Mouse (Mus musculus) WW6 (cell line): ENCODE results near the gene Rcor1.

ENCODE experiments used
- DNase-seq: peaks from one replicate; pipeline ENCODE4 v3.0.0-alpha.2; 2013; ENCODE audit warnings: low read depth, low spot score

The Rcor1 gene

DNA sequence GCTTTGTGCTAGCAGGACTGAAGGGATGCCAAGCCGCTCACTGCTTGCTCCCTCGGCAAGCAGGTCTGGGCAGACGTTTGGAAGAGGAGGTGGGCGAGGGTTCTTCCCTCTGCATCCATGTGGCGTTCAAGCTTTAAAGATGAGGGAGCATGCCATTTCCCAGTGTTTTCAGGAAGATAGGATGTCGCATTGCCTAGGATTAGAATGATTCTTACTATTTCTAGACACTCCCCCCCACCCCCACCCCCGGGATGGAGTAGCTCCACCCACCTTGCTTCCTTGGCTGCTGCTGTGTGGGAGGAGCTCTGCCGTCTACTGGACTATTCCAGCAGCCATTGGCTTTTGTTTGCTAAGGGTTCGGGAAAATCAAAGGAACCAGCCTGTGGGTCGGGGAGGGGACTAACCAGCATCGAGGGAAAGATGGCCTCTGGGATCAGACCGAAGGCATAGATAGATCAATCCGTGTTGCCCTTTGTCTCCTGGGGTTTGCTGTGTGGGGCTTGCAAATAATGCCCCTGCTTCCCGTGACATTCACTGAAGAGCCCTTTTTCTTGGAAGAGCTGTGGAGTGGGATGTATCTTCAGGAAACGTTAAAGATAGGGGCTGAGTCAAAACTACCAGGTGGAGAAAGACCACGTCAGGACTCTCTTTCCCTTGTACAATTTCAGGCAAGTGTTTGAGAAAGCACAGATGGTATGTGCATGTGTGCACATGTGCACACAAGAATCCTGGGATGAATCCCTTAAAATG is 123.3 kb downstream of the Rcor1 start:
- peak; percentile 48 for DNase-seq

DNA sequence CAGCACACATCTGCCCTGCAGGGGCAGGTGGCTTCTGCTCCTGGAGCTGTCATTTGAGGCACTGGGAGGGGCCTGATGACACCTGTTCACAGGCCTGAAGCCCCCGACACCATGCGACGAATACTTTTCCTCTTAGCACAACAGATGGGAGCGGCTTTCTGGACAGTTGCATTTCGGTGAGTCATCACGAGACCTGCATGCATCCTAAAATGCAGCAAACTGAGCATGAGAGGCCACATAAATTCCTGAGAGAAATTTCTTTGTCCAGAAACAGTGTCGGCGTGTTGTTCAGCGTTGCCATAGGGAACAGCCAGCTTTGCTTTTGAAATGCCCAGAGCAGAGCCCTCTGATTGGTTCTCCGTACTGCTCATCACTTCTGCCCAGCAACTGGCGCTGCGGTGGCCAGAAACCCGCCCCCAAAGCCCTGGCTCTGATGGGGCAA is 125.2 kb downstream of the Rcor1 start:
- peak; percentile 57 for DNase-seq

DNA sequence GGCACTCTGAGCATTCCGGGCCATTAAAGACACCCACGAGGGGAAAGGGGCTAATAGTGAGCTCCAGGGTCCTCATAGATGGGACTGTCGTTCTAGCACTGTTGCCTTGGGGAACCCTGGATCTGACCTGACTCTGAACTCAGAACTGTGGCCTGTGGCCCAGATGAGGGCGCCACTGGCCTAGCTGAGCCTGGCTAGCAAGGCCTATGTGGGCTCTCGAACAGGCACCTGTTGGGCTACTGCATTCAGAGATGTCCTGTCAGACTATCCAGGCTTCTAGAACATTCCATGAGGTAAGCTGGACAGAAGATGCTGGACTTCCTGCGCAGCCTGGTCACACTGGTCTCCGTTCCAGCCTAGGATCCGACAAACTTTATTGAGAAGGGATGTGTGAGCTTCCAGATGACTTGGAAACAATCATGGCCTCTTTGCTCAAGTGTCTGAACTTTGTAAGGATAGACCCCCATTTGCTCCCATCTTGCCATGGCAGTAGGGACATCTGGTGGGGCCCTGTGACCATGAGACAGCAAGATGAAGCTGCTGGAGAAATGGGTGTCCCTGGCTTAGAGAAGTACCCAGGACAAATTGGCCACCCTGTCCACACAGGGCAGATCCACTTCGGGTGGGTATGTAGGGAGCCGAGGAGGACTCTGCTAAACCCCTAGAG is 126.1 kb downstream of the Rcor1 start:
- DNase-seq: no peak
